Mouse (Mus musculus) kidney, adult 2 months (tissue): ENCODE data around the gene Wdr61. TPM values are rescaled to one million over a fixed set of nuclear protein-coding genes. Genes with fewer than 3 reads are reported as not detected.
"Not testable (repeated sequence)": the region's sequence is repeated elsewhere in the genome, so short reads cannot be mapped to it uniquely, and the experiment has no call there.

Experiments
- DNase-seq: peaks from one replicate; pipeline ENCODE4 v3.0.0; 2021
- H3K27ac ChIP-seq: fragments of 200-500 bp; 2 replicates; pipeline ENCODE4 v1.5.1; 2012; ENCODE audit warnings: low read depth, low read length, control low read depth, inconsistent platforms; ENCODE audit not compliant: insufficient read depth
- H3K27me3 ChIP-seq: fragments of 200-500 bp; replicated peaks from 2 replicates; pipeline ENCODE4 v1.6.1; 2012; ENCODE audit warnings: mild to moderate bottlenecking, moderate library complexity, low read length, inconsistent platforms; ENCODE audit not compliant: control insufficient read depth, insufficient read depth
- H3K36me3 ChIP-seq: fragments of 200-500 bp; 2 replicates; pipeline ENCODE4 v1.6.1; 2012; ENCODE audit warnings: mild to moderate bottlenecking, moderate library complexity, low read length, inconsistent platforms; ENCODE audit not compliant: control insufficient read depth, insufficient read depth
- H3K4me1 ChIP-seq: fragments of 200-500 bp; 2 replicates; pipeline ENCODE4 v1.6.1; 2011; ENCODE audit warnings: low read length; ENCODE audit not compliant: control insufficient read depth, insufficient read depth
- H3K4me3 ChIP-seq: fragments of 200-500 bp; 2 replicates; pipeline ENCODE4 v1.5.1; 2011; ENCODE audit warnings: mild to moderate bottlenecking, low read depth, low read length, control low read depth; ENCODE audit not compliant: insufficient read depth
- CTCF ChIP-seq: fragments of 200-500 bp; conservative IDR thresholded peaks from 2 replicates; pipeline ENCODE4 v1.5.1; 2011; ENCODE audit warnings: low read depth, mild to moderate bottlenecking, control low read depth, low read length, moderate library complexity, mixed read lengths; ENCODE audit not compliant: insufficient read depth, insufficient read length
- POLR2A ChIP-seq: fragments of 200-500 bp; IDR thresholded peaks from one replicate; pipeline ENCODE4 v1.6.1; 2011; ENCODE audit warnings: low read depth, low read length, control low read depth
- WGBS: fragments of 180-500 bp; shearing (Covaris S2); methylation state at CpG from one replicate; pipeline ENCODE4 v1.1.7; 2018; 5-methylcytosine and 5-hydroxymethylcytosine counted together
- polyA plus RNA-seq: library from polyadenylated mRNA; depleted of rRNA; stranded (reverse); fragments of >200 nt; gene quantifications from 2 replicates; pipeline ENCODE4 v1.2.3, GENCODE M21; 2012

Wdr61 gene
- polyA plus RNA-seq, 1 experiment = 51.9 TPM

DNA sequence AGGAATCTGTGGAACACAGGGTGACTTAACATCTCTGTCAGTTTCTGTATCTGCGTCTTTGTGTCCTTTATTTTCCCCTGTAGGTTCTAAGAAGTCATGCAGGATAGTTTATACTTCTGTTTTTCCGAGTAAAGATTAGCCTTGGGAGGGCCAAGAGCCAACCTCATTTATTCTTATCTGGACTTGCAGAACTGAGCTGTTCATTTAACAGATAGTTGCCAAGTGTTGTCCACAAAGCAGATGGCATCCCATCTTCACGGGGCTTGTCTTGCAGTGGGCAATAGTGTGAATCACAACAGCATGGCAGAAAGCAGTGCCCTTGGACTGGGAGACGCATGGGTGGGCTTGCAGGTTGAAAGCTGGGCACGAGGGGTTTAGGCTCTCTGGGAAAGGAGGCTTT, 30.0 kb downstream of the Wdr61 start:
- 70% methylated on average over 5 of the region's 5 CpGs for WGBS
- Histone ChIP-seq H3K27me3 (no peaks in the 10 kb centered on the region), H3K4me1 (0 out of 2 replicates have a peak, but pooled peaks cover 9% of the 10 kb centered on the region), H3K36me3 (no peaks in the 10 kb centered on the region), H3K27ac (no peak overlapping the region), H3K4me3 (no peak overlapping the region)
- DNase-seq = no peak
- TF ChIP-seq CTCF (no peak), POLR2A (no peak)

DNA sequence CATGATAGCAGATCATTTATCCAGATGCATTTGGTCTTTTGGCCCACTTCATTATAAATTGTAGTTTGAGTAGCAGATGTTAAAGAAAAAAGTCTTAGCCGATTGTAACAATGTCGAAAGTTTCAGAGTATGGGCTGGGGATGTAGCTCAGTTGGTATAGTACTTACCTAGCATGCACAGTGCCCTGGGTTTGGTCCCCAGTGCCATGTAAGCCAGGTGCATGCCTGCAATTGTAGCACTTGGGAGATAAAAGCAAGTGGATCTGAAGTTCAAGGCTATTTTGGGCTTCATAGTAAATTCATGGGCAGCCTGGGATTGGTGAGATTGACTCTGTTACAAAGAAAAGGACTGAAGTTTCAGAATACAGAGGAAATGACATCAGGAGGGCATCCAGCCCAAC, 31.7 kb downstream of the Wdr61 start:
- Histone ChIP-seq H3K27me3 (no peaks in the 10 kb centered on the region), H3K36me3 (no peaks in the 10 kb centered on the region), H3K4me1 (0 out of 2 replicates have a peak, but pooled peaks cover 12% of the 10 kb centered on the region), H3K4me3 (no peak overlapping the region), H3K27ac (no peak overlapping the region)
- 83% methylated on average over 2 of the region's 2 CpGs for WGBS
- DNase-seq = no peak
- no peak for TF ChIP-seq CTCF
- TF ChIP-seq POLR2A = no peak

DNA sequence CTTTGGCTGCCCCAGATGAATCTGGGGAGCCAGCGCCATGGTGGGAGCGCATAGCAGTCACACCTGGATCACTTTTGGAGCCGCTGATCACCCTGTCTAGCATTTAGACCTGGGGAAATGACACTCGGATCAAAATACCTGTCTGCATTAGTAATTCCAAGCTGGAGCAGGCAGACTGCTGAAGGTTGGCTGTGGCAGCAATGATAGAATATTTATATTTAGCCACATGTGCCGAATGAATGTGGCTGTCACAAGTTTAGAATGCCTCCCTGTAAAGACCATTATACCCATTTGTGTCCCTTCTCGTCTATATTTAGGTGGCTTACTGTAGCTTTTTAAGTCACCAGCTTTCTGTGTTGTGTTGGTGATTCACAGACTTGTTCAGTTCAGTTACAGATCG, 33.6 kb downstream of the Wdr61 start:
- TF ChIP-seq POLR2A = no peak
- TF ChIP-seq CTCF = no peak
- Histone ChIP-seq H3K27ac (no peak overlapping the region), H3K4me3 (peak overlapping the region; percentile 80), H3K4me1 (0 out of 2 replicates have a peak, but pooled peaks cover 12% of the 10 kb centered on the region), H3K36me3 (no peaks in the 10 kb centered on the region), H3K27me3 (no peaks in the 10 kb centered on the region)
- 76% methylated on average over 7 of the region's 7 CpGs for WGBS
- no peak for DNase-seq

DNA sequence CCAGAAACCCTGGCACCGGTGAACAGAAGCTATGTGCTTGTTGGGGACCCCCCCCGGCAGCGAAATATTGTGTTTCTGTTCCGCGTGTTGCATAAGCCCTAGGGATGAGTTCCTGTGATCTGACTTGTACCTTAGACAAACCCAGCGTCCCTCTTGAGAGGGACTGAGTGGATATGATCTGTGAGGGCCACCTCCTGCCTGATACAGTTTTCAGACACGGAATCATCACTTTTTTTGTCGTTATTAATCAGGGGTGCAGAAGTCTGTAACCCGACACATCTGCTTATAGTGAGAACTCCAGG, 34.2 kb downstream of the Wdr61 start:
- no peak for TF ChIP-seq POLR2A
- TF ChIP-seq CTCF = no peak
- 11% methylated on average over 9 of the region's 9 CpGs for WGBS
- 0 out of 2 replicates have a peak, but pooled peaks cover 12% of the 10 kb centered on the region for H3K4me1 ChIP-seq
- no peaks in the 10 kb centered on the region for H3K36me3 ChIP-seq
- DNase-seq = no peak
- no peak overlapping the region for H3K27ac ChIP-seq
- H3K4me3 ChIP-seq = peak overlapping the region; percentile 80
- no peaks in the 10 kb centered on the region for H3K27me3 ChIP-seq

DNA sequence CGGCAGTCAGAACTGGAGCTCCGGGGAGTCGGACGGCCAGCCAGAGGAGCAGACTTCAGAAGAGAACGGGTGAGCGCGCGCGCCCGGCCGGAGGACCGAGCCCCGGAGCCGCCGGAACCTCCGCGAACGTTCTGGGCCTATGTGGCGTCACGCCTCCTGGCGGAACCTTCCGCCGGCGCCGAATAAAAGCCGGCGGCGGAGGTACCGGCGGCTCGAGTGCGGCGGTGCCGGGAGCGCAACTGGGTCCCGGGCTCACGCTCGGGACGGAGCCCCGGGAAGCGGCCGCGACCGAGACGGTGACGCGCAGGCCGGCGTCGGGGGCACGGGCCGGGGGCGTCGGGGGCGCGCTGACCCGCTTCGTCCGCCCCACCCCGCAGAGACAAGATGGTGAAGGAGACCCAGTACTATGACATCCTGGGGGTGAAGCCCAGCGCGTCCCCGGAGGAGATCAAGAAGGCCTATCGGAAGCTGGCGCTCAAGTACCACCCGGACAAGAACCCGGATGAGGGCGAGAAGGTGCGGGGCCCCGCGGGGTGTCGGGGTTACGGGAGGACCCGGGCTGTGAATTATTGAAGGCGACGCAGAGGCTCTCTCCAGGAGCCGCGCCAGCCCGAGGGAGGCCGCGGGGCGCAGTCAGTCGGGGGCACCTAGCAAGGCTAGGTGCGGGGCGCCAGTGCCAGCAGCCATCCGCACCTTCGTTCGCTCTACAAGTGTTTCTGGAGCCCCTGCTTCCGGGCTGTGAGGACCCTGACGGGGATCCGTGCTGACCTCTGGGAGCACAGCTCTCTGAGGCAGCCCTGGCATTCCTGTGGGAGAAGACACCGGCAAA, 34.8 kb downstream of the Wdr61 start:
- H3K4me1 ChIP-seq = 0 out of 2 replicates have a peak, but pooled peaks cover 12% of the 10 kb centered on the region
- H3K27ac ChIP-seq = peak overlapping the region; percentile 14; the same call in 1 of the 2 replicates
- TF ChIP-seq POLR2A = peak; percentile 58
- TF ChIP-seq CTCF = no peak
- WGBS = 1% methylated on average over 92 of the region's 92 CpGs
- H3K36me3 ChIP-seq = no peaks in the 10 kb centered on the region
- H3K4me3 ChIP-seq = peak overlapping the region; percentile 80
- no peaks in the 10 kb centered on the region for H3K27me3 ChIP-seq
- DNase-seq = peak; percentile 85

DNA sequence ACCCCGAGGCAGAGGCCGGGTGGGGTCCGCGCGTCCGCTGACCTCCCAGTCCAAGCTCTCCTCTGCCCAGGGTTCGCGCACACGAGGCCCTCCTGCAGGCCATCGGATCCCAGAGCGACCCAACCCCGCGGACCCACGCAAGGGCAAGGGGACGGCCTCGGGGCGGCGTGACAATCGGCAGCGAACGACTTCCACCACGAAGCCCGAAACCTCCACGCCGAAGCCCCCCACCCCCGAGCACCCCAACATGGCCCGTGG, 35.3 kb downstream of the Wdr61 start:
- no peak for TF ChIP-seq CTCF
- no peak for TF ChIP-seq POLR2A
- 7% methylated on average over 27 of the region's 27 CpGs for WGBS
- Histone ChIP-seq H3K4me1 (0 out of 2 replicates have a peak, but pooled peaks cover 12% of the 10 kb centered on the region), H3K36me3 (no peaks in the 10 kb centered on the region), H3K27me3 (no peaks in the 10 kb centered on the region), H3K27ac (no peak overlapping the region), H3K4me3 (peak overlapping the region; percentile 80)
- DNase-seq = no peak

DNA sequence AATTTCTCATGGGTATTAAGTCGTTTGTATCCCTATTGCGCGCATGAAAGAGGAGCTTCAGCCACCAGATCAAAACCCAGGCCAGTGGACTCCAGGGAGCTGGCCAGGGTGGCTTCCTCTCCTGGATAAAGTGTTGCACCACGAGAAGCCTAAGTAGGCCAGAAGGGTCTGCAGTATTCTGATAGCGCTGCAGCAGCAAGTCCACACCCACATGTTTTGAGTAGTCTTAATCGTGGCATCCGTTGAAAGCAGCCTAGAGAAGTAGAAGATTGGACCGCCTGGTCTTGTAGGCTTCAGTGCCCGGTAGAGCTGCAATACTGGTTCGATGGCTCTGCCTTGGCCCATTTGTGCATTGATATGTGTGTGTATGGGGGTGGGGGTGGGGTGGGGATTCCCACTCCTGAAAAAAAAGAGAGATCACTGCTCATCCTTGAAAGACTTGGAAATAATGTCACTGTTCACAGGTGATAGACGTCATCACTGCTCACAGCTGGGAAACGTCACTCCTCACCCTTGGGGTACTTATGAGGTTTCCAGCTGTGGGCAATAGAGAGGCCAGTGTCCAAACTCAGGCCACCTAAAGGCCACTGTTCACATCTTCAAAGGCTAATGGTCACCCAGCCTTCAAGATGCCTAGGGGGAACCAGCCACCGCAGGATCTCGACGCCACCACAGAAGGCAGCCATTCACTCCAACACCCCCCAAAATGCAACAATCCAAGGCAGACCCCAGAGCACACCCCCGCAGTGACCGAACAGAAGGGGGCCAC, 35.8 kb downstream of the Wdr61 start, which contains the start of gene Dnaja4:
Gene Dnaja4 (plus strand): TSS at position 556 of the 769 bp plus-strand sequence.
- Histone ChIP-seq H3K27ac (peak within 1 kb of the TSS; percentile 14; the same call in 1 of the 2 replicates), H3K27me3 (no peaks in the 10 kb centered on the region)

DNA sequence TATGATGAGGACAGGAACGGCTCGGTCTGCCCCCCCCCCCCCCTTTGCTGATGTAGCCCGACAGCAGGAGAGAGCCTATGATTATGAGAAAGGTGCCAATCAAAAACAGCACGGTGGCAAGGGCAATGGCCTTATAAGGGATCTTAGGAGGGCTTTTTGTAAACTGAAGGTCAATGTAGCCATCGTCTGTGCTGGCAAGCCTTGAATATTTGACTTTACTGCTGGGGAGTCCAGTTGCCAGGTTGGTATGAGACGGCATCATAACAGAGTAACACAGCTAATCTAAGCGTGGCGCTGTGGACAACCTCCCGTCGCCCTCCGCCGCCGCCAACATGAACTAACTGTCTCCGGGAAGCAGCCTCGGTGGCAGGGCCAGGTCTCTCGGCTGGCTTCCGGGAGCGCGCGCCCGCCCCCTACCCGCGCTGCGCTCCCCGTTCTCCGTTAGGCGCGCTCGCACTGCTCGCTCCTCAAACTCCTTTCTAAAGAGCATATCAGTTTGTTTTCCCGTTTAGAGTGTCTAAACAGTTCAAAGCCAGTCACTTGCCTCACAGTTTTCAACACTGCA, 43.0 kb downstream of the Wdr61 start:
- WGBS = 3% methylated on average over 31 of the region's 31 CpGs

More for the DNA sequence above, 35.8 kb downstream of the Wdr61 start, which contains the start of gene Dnaja4:
- DNase-seq = no peak
- Histone ChIP-seq H3K4me1 (0 out of 2 replicates have a peak, but pooled peaks cover 6% of the 10 kb centered on the region), H3K36me3 (no peaks in the 10 kb centered on the region), H3K4me3 (peak within 1 kb of the TSS; percentile 80)
- TF ChIP-seq POLR2A (no peak), CTCF (no peak)
- WGBS = 72% methylated on average over 17 of the region's 17 CpGs

DNA sequence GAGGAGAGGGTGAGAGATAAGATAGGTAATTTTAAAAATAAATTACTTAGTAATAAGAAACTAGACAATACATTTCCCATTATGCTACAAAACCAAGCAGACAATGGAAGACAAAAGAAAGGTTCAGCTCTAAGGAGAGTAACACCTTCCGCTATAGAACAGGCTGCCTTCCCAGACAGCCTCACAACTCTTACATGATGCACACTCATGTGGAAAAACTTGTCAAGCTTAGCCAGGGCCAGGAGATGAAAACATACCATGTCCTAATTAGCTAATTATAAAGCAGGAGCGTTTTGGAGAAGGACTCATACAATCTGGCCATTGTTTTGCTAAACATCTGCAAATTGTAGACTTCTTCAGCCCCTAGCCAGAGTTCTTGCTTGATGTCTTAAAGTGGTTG, 43.6 kb downstream of the Wdr61 start:
- H3K27ac ChIP-seq, H3K4me1 ChIP-seq, H3K4me3 ChIP-seq, H3K36me3 ChIP-seq, DNase-seq, H3K27me3 ChIP-seq: not testable (repeated sequence)
- whole genome bisulfite sequencing = 62% methylated on average over 2 of the region's 2 CpGs

More for the DNA sequence above, 43.0 kb downstream of the Wdr61 start:
- peak; percentile 12 for DNase-seq
- H3K4me1 ChIP-seq, H3K36me3 ChIP-seq, H3K27me3 ChIP-seq, H3K27ac ChIP-seq: not testable (repeated sequence)
- peak overlapping the region; percentile 15; the same call in 1 of the 2 replicates for H3K4me3 ChIP-seq
